Mouse (Mus musculus) thymus, adult 2 months (tissue): ENCODE results near the gene Stab1.

Experiments used
- CTCF ChIP-seq: fragments of 200-500 bp; IDR thresholded peaks from 2 replicates; pipeline ENCODE4 v1.5.1; 2012; ENCODE audit warnings: mild to moderate bottlenecking, control low read depth, low read length, moderate library complexity, borderline replicate concordance; ENCODE audit not compliant: control insufficient read depth, poor library complexity, insufficient read depth; ENCODE audit errors: extremely low read depth
- POLR2A ChIP-seq: fragments of 200-500 bp; IDR thresholded peaks from 2 replicates; pipeline ENCODE4 v1.6.1; 2012; ENCODE audit warnings: mild to moderate bottlenecking, low read length, control low read depth, moderate library complexity; ENCODE audit not compliant: control insufficient read depth, poor library complexity, insufficient read depth; ENCODE audit errors: extremely low read depth

DNA sequence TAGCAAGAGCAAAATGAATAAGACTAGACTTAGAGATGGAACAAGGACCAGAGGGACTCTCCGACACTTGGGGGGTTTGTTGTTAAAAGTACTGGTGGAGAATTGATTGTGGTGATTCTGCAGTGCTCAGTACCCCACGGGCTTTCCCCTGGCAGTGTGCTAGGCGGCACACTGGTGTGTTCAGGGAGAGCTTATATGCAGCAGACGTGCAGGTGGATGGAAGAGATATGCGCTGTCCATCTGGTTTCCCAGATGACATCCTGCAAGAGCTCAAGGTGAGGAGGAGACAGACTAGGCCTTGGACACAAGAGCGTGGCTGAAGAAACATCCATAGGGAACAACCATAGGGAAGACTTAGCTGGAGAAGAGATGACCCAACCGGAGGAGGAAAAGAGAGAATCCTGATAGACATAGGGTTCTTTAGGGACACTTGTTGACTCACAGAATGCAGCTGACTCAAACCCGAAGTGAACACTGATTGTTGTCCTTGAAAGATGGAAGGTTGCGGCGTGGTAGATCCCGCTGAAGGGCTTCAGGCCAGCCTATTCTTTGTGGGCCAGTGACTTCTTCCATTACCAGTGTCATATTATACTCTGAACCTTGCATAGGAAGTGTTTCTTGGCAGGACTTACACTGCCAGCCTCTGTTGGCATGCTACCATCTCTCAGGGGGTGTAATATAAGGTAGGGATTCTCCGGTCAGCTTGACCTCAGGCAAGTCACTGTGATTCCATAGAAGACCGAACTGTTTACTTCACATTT is 38.8 kb upstream of the Stab1 start:
- TF ChIP-seq CTCF (no peak), POLR2A (no peak)
